Mouse (Mus musculus) MEL (cell line): ENCODE measurements around the gene Fzd4. TPM values are rescaled to one million over a fixed set of nuclear protein-coding genes. Genes with fewer than 3 reads are reported as not detected.

ENCODE experiments used
- DNase-seq: peaks from one replicate; pipeline ENCODE4 v3.0.0; 2011; ENCODE audit warnings: low read depth, low spot score
- H3K27ac ChIP-seq: 2 replicates; pipeline ENCODE4 v1.5.1; 2012; ENCODE audit warnings: low read depth, mild to moderate bottlenecking, control low read depth, low read length, moderate library complexity; ENCODE audit not compliant: control insufficient read depth
- H3K27me3 ChIP-seq, 2 experiments: fragments of 150-350 bp in 1 of 2; sonication (generic) in 1 of 2; 2 replicates each; pipeline ENCODE4 v1.6.1; 2012; ENCODE audit warnings: low read length in 2 of 2, mild to moderate bottlenecking in 2 of 2, improper control_type of control experiment in 1 of 2, moderate library complexity in 1 of 2; ENCODE audit not compliant: insufficient read depth in 2 of 2, control insufficient read depth in 1 of 2
- H3K36me3 ChIP-seq, 2 experiments: 2 replicates each; pipeline ENCODE4 v1.6.1; 2012 to 2014; ENCODE audit warnings: low read length in 2 of 2, improper control_type of control experiment in 1 of 2, inconsistent platforms in 1 of 2, mild to moderate bottlenecking in 1 of 2; ENCODE audit not compliant: insufficient read depth in 2 of 2, control insufficient read depth in 1 of 2
- H3K4me1 ChIP-seq, 2 experiments: fragments of 150-350 bp in 1 of 2; sonication (generic) in 1 of 2; 2 replicates each; pipeline ENCODE4 v1.6.1; 2012; ENCODE audit warnings: low read length in 2 of 2, improper control_type of control experiment in 1 of 2, mild to moderate bottlenecking in 1 of 2; ENCODE audit not compliant: insufficient read depth in 2 of 2, control insufficient read depth in 1 of 2
- H3K4me3 ChIP-seq, 2 experiments: fragments of 150-350 bp in 1 of 2; sonication (generic) in 1 of 2; 2 replicates each; pipeline ENCODE4 v1.5.1; 2012; ENCODE audit warnings: low read depth in 2 of 2, low read length in 2 of 2, mild to moderate bottlenecking in 2 of 2, moderate library complexity in 2 of 2, control low read depth in 1 of 2, improper control_type of control experiment in 1 of 2; ENCODE audit not compliant: control insufficient read depth in 1 of 2, insufficient read depth in 1 of 2
- H3K79me2 ChIP-seq: 2 replicates; pipeline ENCODE4 v1.6.1; 2012; ENCODE audit warnings: mild to moderate bottlenecking, low read length, moderate library complexity; ENCODE audit not compliant: control insufficient read depth, poor library complexity, insufficient read depth
- H3K9ac ChIP-seq: 2 replicates; pipeline ENCODE4 v1.6.1; 2012; ENCODE audit warnings: low read depth, mild to moderate bottlenecking, control low read depth, low read length, moderate library complexity; ENCODE audit not compliant: control insufficient read depth, poor library complexity, severe bottlenecking
- H3K9me3 ChIP-seq: fragments of 150-350 bp; sonication (generic); replicated peaks from 2 replicates; pipeline ENCODE4 v1.6.1; 2012; ENCODE audit warnings: mild to moderate bottlenecking, low read length, improper control_type of control experiment, moderate library complexity; ENCODE audit not compliant: insufficient read depth
- CHD2 ChIP-seq: IDR thresholded peaks from 2 replicates; pipeline ENCODE4 v1.6.1; 2011; ENCODE audit warnings: low read length, improper control_type of control experiment
- EP300 ChIP-seq, 2 experiments: IDR thresholded peaks; 2 replicates each; pipeline ENCODE4 v1.6.1; 2011; ENCODE audit warnings: improper control_type of control experiment in 2 of 2, low read length in 2 of 2, low read depth in 1 of 2, mild to moderate bottlenecking in 1 of 2
- ETS1 ChIP-seq: IDR thresholded peaks from 2 replicates; pipeline ENCODE4 v1.6.1; 2012; ENCODE audit warnings: low read depth, mild to moderate bottlenecking, inconsistent platforms, low read length, improper control_type of control experiment, moderate library complexity
- HCFC1 ChIP-seq: IDR thresholded peaks from 2 replicates; pipeline ENCODE4 v1.6.1; 2012; ENCODE audit warnings: low read depth, mild to moderate bottlenecking, inconsistent platforms, low read length, improper control_type of control experiment, moderate library complexity
- MAX ChIP-seq: IDR thresholded peaks from 2 replicates; pipeline ENCODE4 v1.6.1; 2011; ENCODE audit warnings: low read length, improper control_type of control experiment
- MEF2A ChIP-seq: IDR thresholded peaks from 2 replicates; pipeline ENCODE4 v1.6.1; 2014; ENCODE audit warnings: low read depth, mild to moderate bottlenecking, inconsistent platforms, low read length, improper control_type of control experiment; ENCODE audit not compliant: poor library complexity, insufficient replicate concordance, severe bottlenecking; ENCODE audit errors: extremely low read depth
- MYC ChIP-seq: IDR thresholded peaks from 2 replicates; pipeline ENCODE4 v1.6.1; 2011; ENCODE audit warnings: low read depth, mild to moderate bottlenecking, low read length, improper control_type of control experiment, moderate library complexity
- POLR2AphosphoS2 ChIP-seq: IDR thresholded peaks from 2 replicates; pipeline ENCODE4 v1.6.1; 2011; ENCODE audit warnings: low read length, improper control_type of control experiment
- RAD21 ChIP-seq: IDR thresholded peaks from 2 replicates; pipeline ENCODE4 v1.6.1; 2011; ENCODE audit warnings: mild to moderate bottlenecking, low read depth, low read length, improper control_type of control experiment
- RCOR1 ChIP-seq: IDR thresholded peaks from 2 replicates; pipeline ENCODE4 v1.6.1; 2012; ENCODE audit warnings: low read depth, mild to moderate bottlenecking, inconsistent platforms, low read length, improper control_type of control experiment
- SMC3 ChIP-seq: IDR thresholded peaks from 2 replicates; pipeline ENCODE4 v1.6.1; 2011; ENCODE audit warnings: low read depth, low read length, improper control_type of control experiment
- TAL1 ChIP-seq: IDR thresholded peaks from 2 replicates; pipeline ENCODE4 v1.6.1; 2012; ENCODE audit warnings: mild to moderate bottlenecking, inconsistent platforms, low read length, moderate library complexity, mixed read lengths
- TCF12 ChIP-seq: IDR thresholded peaks from 2 replicates; pipeline ENCODE4 v1.6.1; 2014; ENCODE audit warnings: low read depth, mild to moderate bottlenecking, inconsistent platforms, low read length, improper control_type of control experiment, moderate library complexity
- USF2 ChIP-seq, 2 experiments: IDR thresholded peaks; 2 replicates each; pipeline ENCODE4 v1.6.1; 2011 to 2012; ENCODE audit warnings: improper control_type of control experiment in 2 of 2, low read length in 2 of 2, borderline replicate concordance in 1 of 2, inconsistent platforms in 1 of 2, low read depth in 1 of 2, mild to moderate bottlenecking in 1 of 2; ENCODE audit not compliant: insufficient read depth in 1 of 2
- ZC3H11A ChIP-seq: IDR thresholded peaks from 2 replicates; pipeline ENCODE4 v1.6.1; 2012; ENCODE audit warnings: low read depth, mild to moderate bottlenecking, inconsistent platforms, low read length, improper control_type of control experiment
- ZKSCAN1 ChIP-seq: IDR thresholded peaks from 2 replicates; pipeline ENCODE4 v1.6.1; 2012; ENCODE audit warnings: low read depth, mild to moderate bottlenecking, inconsistent platforms, low read length, improper control_type of control experiment, moderate library complexity
- ZNF384 ChIP-seq: IDR thresholded peaks from 2 replicates; pipeline ENCODE4 v1.6.1; 2012; ENCODE audit warnings: low read depth, mild to moderate bottlenecking, inconsistent platforms, low read length, improper control_type of control experiment
- polyA plus RNA-seq, 2 experiments: library from polyadenylated mRNA; stranded (reverse) in 1 of 2; unstranded in 1 of 2; fragments of >175 nt in 1 of 2; fragments of >200 nt in 1 of 2; gene quantifications; 2 replicates each; pipeline versions ENCODE4 v1.2.1 to v1.2.4; 2012; ENCODE audit warnings: low replicate concordance in 2 of 2, low read depth in 1 of 2; ENCODE audit not compliant: insufficient read length in 2 of 2, insufficient read depth in 1 of 2, missing spikeins in 1 of 2
- total RNA-seq: library from RNA; depleted of rRNA; stranded (reverse); fragments of 300-350 nt; gene quantifications from 2 replicates; pipeline ENCODE4 v1.2.3, GENCODE M21; 2012

Fzd4 gene
- total and polyA plus RNA-seq, 3 experiments: 0.08 to 1.1 TPM; not detected in 1

GRCm38 (mm10) chr7:89380935-89381705, 23.0 kb upstream of the Fzd4 start:
- Histone ChIP-seq H3K4me3 (no peak overlapping the region), H3K79me2 (no peaks in the 10 kb centered on the region), H3K27me3 (no peaks in the 10 kb centered on the region; a peak in 1 of 4 replicates), H3K9me3 (no peaks in the 10 kb centered on the region), H3K9ac (no peak overlapping the region), H3K27ac (no peak overlapping the region), H3K4me1 (no peaks in the 10 kb centered on the region), H3K36me3 (no peaks in the 10 kb centered on the region)
- no peak for DNase-seq
- TF ChIP-seq USF2 (IDR thresholded peaks at IDR 0.05; ENCODE audit: borderline replicate concordance in 1 of 2, insufficient read depth in 1 of 2, low read depth in 1 of 2, low read length in 2 of 2) (no peak), SMC3 (no peak), RCOR1 (no peak), ZKSCAN1 (no peak), TAL1 (no peak), MYC (no peak), POLR2AphosphoS2 (no peak), HCFC1 (no peak)

- H3K27ac ChIP-seq: no peak overlapping the region
- no peaks in the 10 kb centered on the region; a peak in 1 of 4 replicates for H3K27me3 ChIP-seq
- TF ChIP-seq ZNF384: no peak
- TF ChIP-seq TAL1: no peak
- TF ChIP-seq ETS1: no peak
- TF ChIP-seq TCF12: no peak
- TF ChIP-seq ZC3H11A: no peak
- TF ChIP-seq CHD2: no peak
- no peak for TF ChIP-seq EP300 (IDR thresholded peaks at IDR 0.05; ENCODE audit: low read depth in 1 of 2, low read length in 2 of 2)
- no peak for TF ChIP-seq USF2 (IDR thresholded peaks at IDR 0.05; ENCODE audit: borderline replicate concordance in 1 of 2, insufficient read depth in 1 of 2, low read depth in 1 of 2, low read length in 2 of 2)
- no peak for TF ChIP-seq MEF2A
- no peak for TF ChIP-seq HCFC1
- TF ChIP-seq MAX: no peak
- no peak for TF ChIP-seq RAD21
- no peak for DNase-seq
- no peaks in the 10 kb centered on the region for H3K9me3 ChIP-seq
- H3K36me3 ChIP-seq: no peaks in the 10 kb centered on the region
- H3K79me2 ChIP-seq: no peaks in the 10 kb centered on the region
- H3K4me1 ChIP-seq: no peaks in the 10 kb centered on the region
- no peak overlapping the region for H3K9ac ChIP-seq
- H3K4me3 ChIP-seq: no peak overlapping the region
Observed at GRCm38 (mm10) chr7:89382892-89383291, 21.3 kb upstream of the Fzd4 start.
